Mouse (Mus musculus): Measurements from ENCODE around the gene Uck1. TPM values are rescaled to one million over a fixed set of nuclear protein-coding genes. Genes with fewer than 3 reads are reported as not detected.

The Uck1 gene
- polyA plus RNA-seq, 3 experiments from 2014 or later: 33.2 to 37.9 (median 36.2) TPM

DNA sequence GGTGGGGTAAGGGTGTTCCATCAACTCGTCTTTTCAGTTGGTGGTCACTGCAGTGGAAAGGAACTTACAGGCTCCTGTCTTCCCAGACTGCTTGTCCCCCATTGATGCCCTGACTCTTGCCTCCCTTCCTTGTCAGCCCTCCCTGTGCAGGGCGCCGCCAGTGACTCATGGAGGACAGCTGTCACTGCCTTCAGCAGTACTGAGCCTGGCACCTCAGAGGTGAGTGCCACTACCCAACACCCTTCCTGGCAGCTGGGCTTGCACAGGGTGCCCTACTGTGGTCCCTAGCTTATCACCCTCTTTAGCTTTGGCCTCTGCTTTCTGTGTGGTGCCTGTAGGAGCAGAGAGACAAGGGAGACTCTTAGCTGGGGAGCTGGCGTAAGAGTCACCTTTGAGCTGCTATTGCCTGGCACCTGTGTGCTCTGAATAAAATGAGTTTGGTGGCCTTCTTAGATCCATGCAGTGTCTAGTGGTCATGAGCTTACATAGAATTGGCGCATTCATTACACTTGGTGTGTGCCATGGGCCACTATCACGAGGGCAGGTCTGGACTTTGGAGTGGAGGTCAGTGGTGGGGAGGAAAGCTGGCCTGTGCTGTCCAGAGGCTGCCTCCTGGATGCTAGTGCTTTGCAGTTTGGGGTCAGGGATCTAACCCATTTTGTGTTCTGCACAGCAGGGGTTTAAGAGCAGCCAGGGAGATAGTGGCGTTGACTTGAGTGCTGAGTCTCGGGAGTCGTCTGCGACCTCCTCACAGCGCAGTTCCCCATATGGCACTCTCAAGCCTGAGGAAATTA lies 41.2 kb downstream of the Uck1 start:
- ATAC-seq: no peak

- no peak for ATAC-seq
Measured at GRCm38 (mm10) chr2:32218113-32218512, 41.8 kb downstream of the Uck1 start.

- ATAC-seq: no peak
Measured at GRCm38 (mm10) chr2:32217656-32218055, 42.3 kb downstream of the Uck1 start.

DNA sequence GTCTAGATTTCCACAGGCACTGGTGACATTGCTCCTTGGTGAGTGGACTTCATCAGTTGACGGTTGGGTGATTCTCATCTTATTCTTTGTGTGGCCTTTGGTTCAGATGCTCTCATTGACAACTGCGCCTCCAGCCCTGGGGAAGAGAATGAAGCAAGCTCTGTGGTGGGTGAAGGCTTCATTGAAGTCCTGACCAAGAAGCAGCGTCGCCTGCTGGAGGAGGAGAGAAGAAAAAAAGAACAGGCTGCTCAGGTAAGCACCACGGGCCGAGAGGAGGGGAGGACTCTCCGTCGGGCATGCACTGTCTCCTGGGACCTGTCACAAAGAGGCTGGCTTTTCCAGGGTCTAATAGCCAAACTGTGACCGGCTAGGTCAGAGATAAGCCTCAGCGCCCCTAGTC lies 43.5 kb downstream of the Uck1 start:
- ATAC-seq: no peak

DNA sequence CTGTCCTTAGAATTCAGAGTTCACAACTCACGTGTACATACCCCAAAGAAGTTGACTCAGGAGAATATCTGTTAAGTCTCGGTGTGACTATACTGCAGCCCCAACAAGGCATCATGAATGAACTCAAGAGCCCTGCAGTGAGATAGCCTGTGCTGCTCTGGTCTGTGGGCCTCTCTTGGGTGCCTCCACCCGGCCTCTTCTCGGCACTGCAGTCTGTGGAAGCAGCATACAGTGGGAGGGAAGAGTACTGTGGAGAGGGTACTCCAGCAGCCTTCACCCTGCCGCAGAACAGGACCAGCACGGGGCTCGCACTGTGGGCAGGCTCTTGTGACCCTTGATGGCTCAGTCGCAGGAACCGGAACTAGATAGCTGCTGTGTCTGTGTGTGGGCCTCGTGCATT lies 44.4 kb downstream of the Uck1 start:
- no peak for ATAC-seq

- no peak for ATAC-seq
Measured at GRCm38 (mm10) chr2:32213000-32213399, 47.0 kb downstream of the Uck1 start.

- ATAC-seq: no peak
Measured at GRCm38 (mm10) chr2:32211689-32212088, 48.3 kb downstream of the Uck1 start.

DNA sequence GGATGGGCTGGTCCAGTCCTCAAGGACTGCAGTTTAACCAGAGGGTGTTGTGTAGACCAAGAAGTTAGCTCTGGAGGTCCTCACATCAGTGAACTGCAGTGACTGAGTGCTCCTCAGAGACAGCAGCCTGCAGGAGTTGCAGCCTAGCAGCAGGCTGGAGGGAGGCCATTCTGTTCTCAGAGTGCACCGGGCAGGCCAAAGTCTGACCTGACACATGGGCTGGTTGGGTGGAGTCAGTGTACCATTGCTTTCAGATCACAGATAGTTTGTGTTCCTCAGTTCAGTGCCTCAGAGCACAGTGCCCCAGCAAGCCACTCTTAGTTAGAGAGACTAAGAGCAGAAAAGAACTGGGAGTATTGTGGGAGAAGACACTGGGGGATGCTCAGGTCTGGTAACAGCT lies 52.3 kb downstream of the Uck1 start:
- no peak for ATAC-seq

Other genes starting within 250 kb of the Uck1 start
- 10 to 100 TPM; 21.3 to 26.7 (median 22.5) TPM for gene Fam78a, start 175.3 kb downstream of the Uck1 start, polyA plus RNA-seq (2017; shearing (Covaris generic))
- gene Plpp7, start 164.6 kb downstream of the Uck1 start, polyA plus RNA-seq (2017; shearing (Covaris generic)): not detected
- gene Prrc2b, start 109.1 kb downstream of the Uck1 start, polyA plus RNA-seq (2017; shearing (Covaris generic)): 10 to 100 TPM; 33.6 to 40.3 (median 35.2) TPM
- 1 to 10 TPM; 2.4 to 4.2 (median 3.0) TPM for gene Pomt1, start 23.6 kb downstream of the Uck1 start, polyA plus RNA-seq (2017; shearing (Covaris generic))
- gene Golga2, start 27.2 kb upstream of the Uck1 start, polyA plus RNA-seq (2017; shearing (Covaris generic)): 10 to 100 TPM; 17.4 to 21.7 (median 21.4) TPM
- 100 to 1,000 TPM; 155 to 247 (median 208) TPM for gene Swi5, start 27.9 kb upstream of the Uck1 start, polyA plus RNA-seq (2017; shearing (Covaris generic))
- 10 to 100 TPM; 52.5 to 84.8 (median 55.5) TPM for gene Ciz1, start 92.2 kb upstream of the Uck1 start, polyA plus RNA-seq (2017; shearing (Covaris generic))
- not detected for gene Dnm1, start 93.2 kb upstream of the Uck1 start, polyA plus RNA-seq (2017; shearing (Covaris generic))
- gene 1110008P14Rik, start 121.8 kb upstream of the Uck1 start, polyA plus RNA-seq (2017; shearing (Covaris generic)): 10 to 100 TPM; 43.1 to 73.3 (median 57.4) TPM
- under 1 TPM in 1 of 3 experiments, not detected in 2; 0.93 TPM for gene Lcn2, start 128.1 kb upstream of the Uck1 start, polyA plus RNA-seq (2017; shearing (Covaris generic))
- gene Ptges2, start 135.7 kb upstream of the Uck1 start, polyA plus RNA-seq (2017; shearing (Covaris generic)): under 1 TPM; 0.32 to 0.63 (median 0.44) TPM
- gene Naif1, start 190.3 kb upstream of the Uck1 start, polyA plus RNA-seq (2017; shearing (Covaris generic)): 1 to 10 TPM; 4.6 to 6.0 (median 4.8) TPM
- gene Slc25a25, start 191.3 kb upstream of the Uck1 start, polyA plus RNA-seq (2017; shearing (Covaris generic)): 1 to 10 TPM; 2.2 to 4.4 (median 4.3) TPM